Mouse (Mus musculus): ENCODE results near the gene Slc16a5.

- TF ChIP-seq EP300 (IDR thresholded peaks at IDR 0.05; ENCODE audit: insufficient read depth, low read depth, low read length) (no peak), CTCF (IDR thresholded peaks at IDR 0.05; ENCODE audit: low read depth, low read length) (no peak), POLR2A (IDR thresholded peaks at IDR 0.05; ENCODE audit: insufficient read depth, low read length) (no peak)
Measured at GRCm38 (mm10) chr11:115478296-115478938, 16.1 kb downstream of the Slc16a5 start.
